Mouse (Mus musculus): ENCODE measurements around the gene Ogfod3.

- no peak for TF ChIP-seq POLR2A (IDR thresholded peaks at IDR 0.05; ENCODE audit: extremely low read depth, insufficient read depth, low read length)
- peak; percentile 84 for TF ChIP-seq CTCF (IDR thresholded peaks at IDR 0.05; ENCODE audit: extremely low read depth, insufficient read depth, low read length)
These were observed 27.9 kb downstream of the Ogfod3 start for GRCm38 (mm10) chr11:121176285-121177270.
